Mouse (Mus musculus) brown adipose tissue, adult 24 weeks (tissue): ENCODE measurements around the gene Nxnl1. TPM values are rescaled to one million over a fixed set of nuclear protein-coding genes. Genes with fewer than 3 reads are reported as not detected.

ENCODE experiments used
- H3K27ac ChIP-seq: fragments of 200-500 bp; replicated peaks from 2 replicates; pipeline ENCODE4 v1.5.1; 2012; ENCODE audit warnings: low read depth, mild to moderate bottlenecking, low read length
- H3K4me1 ChIP-seq: fragments of 200-500 bp; 2 replicates; pipeline ENCODE4 v1.6.1; 2012; ENCODE audit warnings: low read length, mixed read lengths; ENCODE audit not compliant: control insufficient read depth, insufficient read depth, insufficient read length
- H3K4me3 ChIP-seq: fragments of 200-500 bp; 2 replicates; pipeline ENCODE4 v1.5.1; 2012; ENCODE audit warnings: low read depth, mild to moderate bottlenecking, low read length, moderate library complexity; ENCODE audit not compliant: insufficient read depth
- polyA plus RNA-seq: library from polyadenylated mRNA; stranded (reverse); fragments of >200 nt; gene quantifications from 2 replicates; pipeline ENCODE4 v1.2.4, GENCODE M21; 2012; ENCODE audit not compliant: missing spikeins, insufficient read depth, insufficient read length

Nxnl1 gene
- polyA plus RNA-seq, 1 experiment = 1.5 TPM

DNA sequence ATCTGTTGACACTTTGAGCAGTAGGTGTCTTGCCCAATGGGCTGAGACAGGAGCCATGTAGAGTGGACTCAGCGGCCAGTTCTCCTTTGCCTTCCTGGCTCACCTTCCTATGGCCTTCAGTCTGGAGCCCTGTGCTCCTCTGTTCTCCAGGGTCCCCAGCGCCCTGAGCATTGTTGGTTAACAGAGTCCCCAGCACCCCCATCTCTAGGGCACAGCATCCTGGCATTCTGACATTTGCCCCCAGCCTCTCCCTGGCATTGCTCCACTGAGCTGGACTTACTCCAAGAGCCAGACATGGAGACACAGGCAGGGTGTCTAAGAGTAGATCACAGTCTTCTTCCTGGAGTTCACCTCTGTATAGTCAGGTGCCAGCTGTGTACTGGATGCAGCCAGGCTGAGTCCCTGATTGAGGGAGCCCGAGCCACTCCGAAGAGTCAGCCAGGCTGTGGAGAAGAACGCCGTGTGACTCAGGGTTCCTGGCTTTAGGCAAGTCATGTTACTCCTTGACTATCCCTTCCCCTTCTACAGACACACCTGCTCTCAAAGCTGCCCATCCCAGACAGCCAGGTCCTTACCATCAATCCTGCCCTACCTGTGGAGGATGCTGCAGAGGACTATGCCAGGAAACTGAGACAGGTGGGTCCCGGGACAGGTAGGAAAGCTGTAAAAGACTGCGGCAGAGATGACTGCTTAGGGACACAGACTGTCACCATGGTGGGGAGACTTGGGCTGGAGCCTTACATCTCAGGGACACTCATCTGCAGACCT is 27.3 kb upstream of the Nxnl1 start:
- Histone ChIP-seq H3K4me1 (peaks cover 12% of the 10 kb centered on the region), H3K4me3 (no peak overlapping the region), H3K27ac (peak overlapping the region; percentile 88; the same call in 1 of the 2 replicates)

DNA sequence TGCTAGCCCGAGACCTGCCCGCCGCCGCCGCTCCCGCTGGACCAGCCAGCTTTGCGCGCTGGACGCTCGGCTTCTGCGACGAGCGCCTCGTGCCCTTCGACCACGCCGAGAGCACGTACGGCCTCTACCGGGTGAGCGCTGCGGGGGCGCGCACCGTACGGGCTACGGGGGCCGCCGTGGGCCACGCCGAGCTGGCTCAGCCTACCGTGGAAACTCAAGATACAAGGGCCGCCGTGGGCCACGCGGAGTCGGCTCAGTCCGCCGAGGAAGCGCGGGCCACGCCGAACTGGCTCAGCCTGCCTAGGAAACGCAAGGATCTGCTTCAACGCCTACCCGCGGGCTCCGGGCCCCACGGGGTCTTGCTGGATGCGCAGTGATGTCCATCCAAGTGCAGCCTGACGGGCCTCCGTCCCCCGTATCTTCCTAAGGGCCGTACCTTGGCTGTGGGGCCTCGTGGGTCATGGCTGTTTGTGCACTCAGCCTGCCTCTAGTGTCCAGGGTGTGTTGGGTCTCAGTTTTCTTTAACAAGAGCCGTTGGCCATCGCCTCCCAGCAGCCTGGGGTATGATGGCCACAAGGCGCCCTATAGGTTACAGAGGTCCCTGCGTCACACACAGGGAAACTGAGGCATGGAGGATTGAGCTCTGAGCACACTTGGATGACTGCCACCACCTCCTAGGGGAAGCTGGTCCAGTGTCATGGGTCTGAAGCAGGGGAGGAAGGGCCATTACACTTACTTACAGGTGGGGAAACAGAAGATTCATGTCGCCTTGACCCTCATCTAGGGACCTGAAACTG is 26.2 kb upstream of the Nxnl1 start:
- Histone ChIP-seq H3K4me3 (peak overlapping the region; percentile 84), H3K4me1 (peaks cover 12% of the 10 kb centered on the region)

DNA sequence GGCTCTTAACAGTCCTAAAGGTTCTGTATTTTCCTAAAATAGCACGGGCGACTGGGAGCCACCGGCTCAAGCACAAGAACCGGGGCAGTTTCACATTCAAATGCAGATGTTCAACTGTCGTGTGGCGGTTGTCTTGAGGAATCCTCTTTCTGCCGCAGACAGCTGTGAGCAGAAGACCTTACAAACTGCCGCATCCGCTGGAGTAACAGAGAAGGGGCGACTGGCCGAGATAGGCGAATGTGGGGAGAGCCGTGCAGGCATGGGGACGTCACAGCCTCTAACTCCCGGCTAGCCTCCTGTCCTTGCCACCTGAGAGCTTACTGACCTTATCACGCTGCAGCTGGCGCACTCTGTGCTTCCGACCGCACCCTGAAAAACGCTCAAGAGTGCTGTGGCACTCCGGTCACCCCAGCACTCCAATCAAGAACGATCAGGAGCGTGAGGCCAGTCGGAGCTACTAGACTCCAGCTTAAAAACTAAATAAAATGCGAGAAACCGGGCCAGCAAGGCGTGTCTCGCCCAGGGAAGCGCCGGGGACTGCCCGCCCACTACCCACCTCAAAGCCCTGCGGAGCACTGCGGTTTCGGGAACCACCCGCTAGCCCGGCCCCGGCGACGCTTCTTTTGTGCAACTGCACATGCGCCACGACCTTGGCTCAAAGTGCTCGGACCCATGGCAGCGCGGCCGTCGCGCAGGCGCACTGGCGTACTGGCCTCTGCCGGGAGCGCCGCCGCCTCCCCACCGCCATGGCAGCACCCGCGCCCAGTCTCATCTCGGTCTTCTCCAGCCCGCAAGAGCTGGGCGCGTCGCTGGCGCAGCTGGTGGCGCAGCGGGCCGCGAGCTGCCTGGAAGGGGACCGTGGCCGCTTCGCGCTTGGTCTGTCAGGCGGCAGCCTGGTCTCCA is 25.3 kb upstream of the Nxnl1 start, which contains the start of gene Pgls:
Gene Pgls, plus strand, starts transcription at position 706 of the 903 bp plus-strand sequence.
- H3K27ac ChIP-seq = peak within 1 kb of the TSS; percentile 88
- H3K4me1 ChIP-seq = peaks cover 12% of the 10 kb centered on the region
- H3K4me3 ChIP-seq = peak within 1 kb of the TSS; percentile 84

More for the DNA sequence above, 26.2 kb upstream of the Nxnl1 start:
- H3K27ac ChIP-seq = peak overlapping the region; percentile 88

DNA sequence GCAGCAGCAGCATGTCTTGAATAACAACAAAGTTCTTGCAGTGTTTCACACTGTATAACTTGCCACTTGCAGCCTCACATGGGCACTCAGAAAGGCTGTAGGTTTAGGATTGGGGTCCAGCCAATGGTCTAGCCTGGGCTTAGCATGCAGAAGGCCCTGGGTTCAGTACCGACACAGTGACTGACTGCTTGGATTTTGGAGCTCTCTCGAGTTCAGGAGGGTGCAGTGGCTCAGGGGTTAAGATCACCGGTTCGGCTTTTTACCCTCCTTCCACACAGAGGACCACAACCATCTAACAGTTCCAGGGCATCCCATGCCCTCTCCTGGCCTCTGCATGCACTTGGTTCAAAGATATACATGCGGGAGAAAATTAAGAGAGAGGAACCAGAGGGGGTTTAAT is 24.6 kb upstream of the Nxnl1 start:
- Histone ChIP-seq H3K4me3 (peak overlapping the region; percentile 84), H3K4me1 (peaks cover 12% of the 10 kb centered on the region), H3K27ac (no peak overlapping the region)

DNA sequence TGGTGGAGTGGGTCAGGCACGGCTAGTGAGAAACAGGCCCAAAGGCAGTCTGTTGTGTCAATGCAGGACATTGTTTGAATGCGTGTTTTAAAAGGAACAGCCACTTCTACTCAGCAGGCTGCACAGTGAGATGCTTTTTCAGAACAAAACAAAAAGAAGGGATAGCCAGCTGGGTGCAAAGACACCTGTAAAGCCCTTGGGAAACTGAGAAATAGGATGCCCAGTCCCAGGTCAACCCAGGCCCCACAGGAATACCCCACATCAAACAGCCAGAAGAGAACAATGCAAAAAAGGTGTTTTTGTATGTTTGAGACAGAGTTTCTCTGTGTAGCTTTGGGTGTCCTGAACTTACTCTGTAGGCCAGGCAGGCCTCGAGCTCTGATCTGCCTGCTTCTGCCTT is 22.4 kb upstream of the Nxnl1 start:
- Histone ChIP-seq H3K4me3 (no peak overlapping the region), H3K27ac (no peak overlapping the region), H3K4me1 (peaks cover 9% of the 10 kb centered on the region)

DNA sequence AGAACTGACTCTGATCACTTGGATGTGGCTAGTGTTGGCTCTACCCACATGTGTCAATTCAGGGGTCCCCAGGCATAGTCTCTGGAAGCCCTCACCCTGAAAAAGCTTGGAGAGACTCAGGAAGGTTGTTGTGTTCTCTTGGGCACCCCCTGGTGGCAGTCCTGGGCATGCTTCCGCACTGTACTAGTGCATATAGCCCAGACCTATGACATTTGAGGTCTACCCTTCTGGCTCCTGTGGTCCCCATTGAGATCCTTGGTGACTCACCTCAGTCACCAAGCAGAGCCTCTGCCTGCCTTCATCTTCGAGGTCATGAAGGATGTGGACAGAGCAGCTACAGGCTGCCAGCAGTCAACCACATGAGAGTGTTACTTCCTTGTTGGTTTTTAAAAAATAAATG is 20.5 kb upstream of the Nxnl1 start:
- Histone ChIP-seq H3K4me1 (peaks cover 2% of the 10 kb centered on the region; the same call in 1 of the 2 replicates), H3K27ac (no peak overlapping the region), H3K4me3 (no peak overlapping the region)

DNA sequence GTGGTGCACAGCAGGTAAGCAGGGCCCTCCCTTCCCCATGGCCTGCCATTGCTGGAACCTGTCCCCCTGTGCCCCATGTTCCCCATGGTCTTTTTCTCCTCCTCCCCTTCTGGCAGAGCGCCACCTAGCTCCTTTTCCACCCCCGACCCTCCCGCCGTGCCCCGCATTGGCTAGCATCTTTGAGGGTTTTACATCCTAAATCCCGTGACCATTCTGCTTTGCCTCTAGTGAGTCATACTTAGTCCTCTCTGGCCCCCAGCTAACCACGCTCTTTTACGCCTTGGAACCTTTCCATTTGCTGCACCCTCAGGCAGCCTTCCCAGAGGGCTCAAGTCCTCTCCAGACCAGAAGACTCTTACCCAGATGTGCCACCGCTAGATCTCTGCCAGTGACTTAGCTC is 13.8 kb upstream of the Nxnl1 start:
- no peak overlapping the region for H3K4me3 ChIP-seq
- no peaks in the 10 kb centered on the region; the same call in 1 of the 2 replicates for H3K4me1 ChIP-seq
- no peak overlapping the region for H3K27ac ChIP-seq

DNA sequence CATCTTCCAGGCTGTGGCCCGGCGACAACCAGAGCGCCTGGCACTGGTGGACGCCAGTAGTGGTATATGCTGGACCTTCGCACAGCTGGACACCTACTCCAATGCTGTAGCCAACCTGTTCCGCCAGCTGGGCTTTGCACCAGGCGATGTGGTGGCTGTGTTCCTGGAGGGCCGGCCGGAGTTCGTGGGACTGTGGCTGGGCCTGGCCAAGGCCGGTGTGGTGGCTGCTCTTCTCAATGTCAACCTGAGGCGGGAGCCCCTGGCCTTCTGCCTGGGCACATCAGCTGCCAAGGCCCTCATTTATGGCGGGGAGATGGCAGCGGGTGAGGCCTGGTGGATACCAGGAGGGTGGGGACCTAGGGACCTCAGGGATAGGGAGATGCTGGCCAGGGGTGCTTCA is 13.1 kb upstream of the Nxnl1 start:
- Histone ChIP-seq H3K4me3 (no peak overlapping the region), H3K4me1 (no peaks in the 10 kb centered on the region; the same call in 1 of the 2 replicates), H3K27ac (0 out of 2 replicates have a peak overlapping the region, but pooled peaks have one; percentile 29)

DNA sequence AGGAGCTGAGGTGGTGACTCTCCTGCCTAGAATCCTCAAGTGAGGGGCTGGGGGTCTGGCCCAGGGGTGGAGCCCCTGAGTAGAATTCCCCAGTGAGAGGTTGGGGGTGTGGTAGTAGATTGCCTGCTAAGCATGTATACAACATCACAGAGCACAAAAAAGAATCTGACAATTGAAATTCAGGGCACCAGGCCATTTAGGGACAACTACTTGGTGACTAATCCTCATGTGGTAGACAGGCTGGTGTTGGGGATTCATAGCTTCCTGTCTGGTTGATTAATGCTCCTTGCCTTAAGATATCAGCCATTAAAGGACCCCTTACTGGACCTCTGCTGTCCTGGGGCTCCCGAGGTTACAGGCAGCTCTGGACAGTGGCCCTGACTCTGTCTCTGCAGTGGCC is 12.6 kb upstream of the Nxnl1 start:
- H3K27ac ChIP-seq = 0 out of 2 replicates have a peak overlapping the region, but pooled peaks have one; percentile 29
- H3K4me3 ChIP-seq = no peak overlapping the region
- H3K4me1 ChIP-seq = no peaks in the 10 kb centered on the region; the same call in 1 of the 2 replicates

DNA sequence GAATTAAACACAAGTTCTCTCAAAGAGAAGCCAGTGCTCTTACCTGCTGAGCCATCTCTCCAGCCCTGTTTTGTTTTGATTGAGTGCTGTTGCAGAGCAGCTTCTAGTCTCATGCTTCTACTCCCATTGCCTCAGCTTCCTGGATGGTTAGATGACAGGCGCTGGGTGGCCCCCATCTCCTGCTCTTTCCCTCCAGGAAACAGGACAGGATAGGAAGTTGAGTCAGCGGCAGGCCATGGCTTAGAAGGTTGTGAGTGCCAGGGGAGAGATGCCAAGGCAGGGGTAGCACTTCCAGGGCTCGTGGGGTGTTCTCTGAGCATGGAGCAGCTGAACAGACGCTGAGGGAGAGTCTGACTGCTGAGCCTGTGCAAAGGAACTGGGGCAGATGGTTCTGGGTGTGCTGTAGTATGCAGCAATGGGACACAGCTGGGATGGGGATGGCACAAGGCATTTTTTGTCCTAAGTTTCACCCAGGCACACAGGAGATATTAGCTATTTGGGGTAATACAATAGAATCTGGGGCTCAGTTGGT is 11.5 kb upstream of the Nxnl1 start:
- Histone ChIP-seq H3K27ac (no peak overlapping the region), H3K4me1 (no peaks in the 10 kb centered on the region; the same call in 1 of the 2 replicates), H3K4me3 (no peak overlapping the region)

DNA sequence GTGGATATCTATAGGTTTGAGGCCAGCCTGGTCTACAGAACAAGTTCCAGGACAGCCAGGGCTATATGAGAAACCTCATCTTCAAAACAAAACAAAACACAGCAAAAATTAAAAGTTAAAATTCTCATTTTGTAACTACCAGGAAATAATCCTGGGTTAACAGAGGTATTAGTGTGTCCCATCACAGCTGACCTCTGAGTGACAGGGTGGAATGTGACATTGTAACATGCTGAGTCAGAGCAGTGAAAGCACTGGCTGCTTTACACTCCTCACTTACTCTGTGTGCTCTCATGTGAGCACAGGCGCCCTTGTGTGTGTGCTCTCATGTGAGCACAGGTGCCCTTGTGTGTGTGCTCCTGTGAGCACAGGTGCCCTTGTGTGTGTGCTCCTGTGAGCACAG is 8.6 kb upstream of the Nxnl1 start:
- no peak overlapping the region for H3K4me3 ChIP-seq
- H3K4me1 ChIP-seq = peaks cover 4% of the 10 kb centered on the region; the same call in 1 of the 2 replicates
- no peak overlapping the region for H3K27ac ChIP-seq

DNA sequence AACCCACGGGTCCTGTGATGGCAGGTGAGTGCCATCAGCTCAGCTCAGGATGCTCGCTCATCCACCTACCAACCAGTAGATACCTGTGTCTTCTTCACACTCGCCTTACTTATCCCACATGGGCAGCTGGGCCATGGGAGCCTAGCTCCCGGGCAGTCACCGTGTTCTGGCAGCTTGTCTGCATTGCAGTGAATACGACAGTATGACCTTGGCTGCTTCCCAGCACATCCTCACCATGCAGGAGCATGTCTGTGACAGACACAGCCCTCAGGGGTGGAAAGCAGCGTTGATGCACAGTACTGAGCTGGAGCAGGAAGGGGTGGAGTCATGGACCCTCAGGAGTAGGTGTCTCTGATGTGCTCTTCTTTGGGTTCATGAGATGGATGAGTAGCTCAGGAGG is 8.0 kb upstream of the Nxnl1 start:
- H3K4me1 ChIP-seq = peaks cover 4% of the 10 kb centered on the region; the same call in 1 of the 2 replicates
- no peak overlapping the region for H3K27ac ChIP-seq
- no peak overlapping the region for H3K4me3 ChIP-seq

DNA sequence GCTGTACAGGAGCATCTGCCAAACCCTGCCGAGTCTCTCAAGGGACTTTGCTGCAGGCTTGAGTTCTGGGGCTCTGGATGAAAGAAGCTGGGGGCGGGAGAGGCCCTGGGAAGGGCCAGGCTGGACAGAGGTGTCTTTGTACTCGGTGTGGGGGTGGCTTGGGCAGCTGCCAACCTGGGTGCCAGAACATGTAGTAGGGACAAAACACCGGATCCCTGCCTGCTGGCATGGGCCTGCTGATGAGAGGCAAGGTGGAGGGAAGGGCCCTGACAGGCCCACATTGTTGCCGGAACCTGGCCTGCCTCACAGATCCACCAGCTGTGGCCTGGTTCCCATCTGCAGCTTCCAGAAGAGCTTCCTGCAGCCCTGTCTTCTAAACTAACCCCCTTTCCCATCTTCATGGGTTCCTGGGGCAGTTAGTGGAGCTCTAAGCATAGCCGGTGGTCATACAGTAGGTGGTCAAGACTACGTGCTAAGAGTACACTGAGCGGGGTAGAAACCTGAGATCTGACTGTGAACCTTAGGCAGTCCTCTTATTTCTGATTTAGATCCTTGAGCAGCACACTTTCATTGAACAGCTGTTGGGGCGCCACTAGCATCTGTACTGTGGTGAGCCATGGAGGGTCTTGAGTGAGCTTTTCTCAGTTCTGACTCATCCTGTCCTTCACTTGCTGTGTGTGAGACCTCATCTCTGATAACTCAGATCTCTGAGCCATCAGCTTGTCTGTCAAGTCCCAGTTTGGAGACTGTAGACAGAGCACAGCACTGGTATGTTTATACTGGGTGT is 6.6 kb upstream of the Nxnl1 start:
- Histone ChIP-seq H3K4me1 (peaks cover 4% of the 10 kb centered on the region; the same call in 1 of the 2 replicates), H3K27ac (no peak overlapping the region), H3K4me3 (no peak overlapping the region)

DNA sequence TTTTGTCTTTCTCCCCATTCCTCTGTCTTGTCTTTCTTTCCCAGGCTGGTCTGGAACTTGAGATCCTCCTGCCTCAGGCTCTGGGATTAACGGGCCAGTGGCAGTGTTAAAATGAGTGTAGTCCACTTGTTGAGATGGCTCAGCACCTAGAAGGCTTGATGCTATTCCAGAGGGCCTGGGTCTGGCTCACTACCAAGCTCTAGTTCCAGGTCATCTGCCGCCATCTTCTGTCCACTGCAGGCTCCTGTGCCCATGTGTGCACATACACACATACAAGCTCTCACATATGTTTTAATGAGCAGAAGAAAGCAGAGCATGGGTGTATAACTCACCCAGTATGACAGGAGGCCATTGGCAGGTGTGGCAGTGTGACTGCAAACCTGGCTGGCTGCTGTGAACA is 5.7 kb upstream of the Nxnl1 start:
- no peak overlapping the region for H3K27ac ChIP-seq
- peaks cover 12% of the 10 kb centered on the region for H3K4me1 ChIP-seq
- H3K4me3 ChIP-seq = no peak overlapping the region
